Mouse (Mus musculus): ENCODE results near the gene Sh2b1.
"Not testable (repeated sequence)": the region's sequence is repeated elsewhere in the genome, so short reads cannot be mapped to it uniquely, and the experiment has no call there.

The Sh2b1 gene

GRCm38 (mm10) chr7:126474993-126475581 is at the start of gene Sh2b1:
Gene Sh2b1 (minus strand): TSS chr7:126475424.
- DNase-seq (ENCODE audit: low spot score) = no peak

GRCm38 (mm10) chr7:126523316-126523715 is 48.1 kb upstream of the Sh2b1 start:
- no peak for DNase-seq (ENCODE audit: low spot score)

- DNase-seq (ENCODE audit: low spot score) = no peak
Observed at GRCm38 (mm10) chr7:126519513-126519912, 44.3 kb upstream of the Sh2b1 start.

GRCm38 (mm10) chr7:126518261-126518941 is 43.2 kb upstream of the Sh2b1 start:
- DNase-seq (ENCODE audit: low spot score) = no peak

- no peak for DNase-seq (ENCODE audit: low spot score)
Observed at GRCm38 (mm10) chr7:126511287-126511686, 36.1 kb upstream of the Sh2b1 start.

GRCm38 (mm10) chr7:126507126-126507778 is 32.0 kb upstream of the Sh2b1 start:
- DNase-seq (ENCODE audit: low spot score) = no peak

GRCm38 (mm10) chr7:126504913-126505312 is 29.7 kb upstream of the Sh2b1 start:
- no peak for DNase-seq (ENCODE audit: low spot score)

- peak; percentile 98 for DNase-seq (ENCODE audit: low spot score)
Observed at GRCm38 (mm10) chr7:126503273-126503878, 28.2 kb upstream of the Sh2b1 start, which contains the start of gene Atxn2l. Gene Atxn2l (minus strand): TSS chr7:126503437.

- DNase-seq (ENCODE audit: low spot score) = no peak
Observed at GRCm38 (mm10) chr7:126502751-126503150, 27.5 kb upstream of the Sh2b1 start.

GRCm38 (mm10) chr7:126502023-126502741 is 27.0 kb upstream of the Sh2b1 start:
- DNase-seq (ENCODE audit: low spot score) = peak; percentile 66

- no peak for DNase-seq (ENCODE audit: low spot score)
Observed at GRCm38 (mm10) chr7:126501684-126502022, 26.4 kb upstream of the Sh2b1 start.

- no peak for DNase-seq (ENCODE audit: low spot score)
Observed at GRCm38 (mm10) chr7:126499416-126499815, 24.2 kb upstream of the Sh2b1 start.

- no peak for DNase-seq (ENCODE audit: low spot score)
Observed at GRCm38 (mm10) chr7:126497966-126498365, 22.7 kb upstream of the Sh2b1 start.

- no peak for DNase-seq (ENCODE audit: low spot score)
Observed at GRCm38 (mm10) chr7:126496475-126496874, 21.3 kb upstream of the Sh2b1 start.

GRCm38 (mm10) chr7:126494120-126494519 is 18.9 kb upstream of the Sh2b1 start:
- DNase-seq (ENCODE audit: low spot score) = no peak

GRCm38 (mm10) chr7:126491973-126492372 is 16.7 kb upstream of the Sh2b1 start:
- no peak for DNase-seq (ENCODE audit: low spot score)

- DNase-seq (ENCODE audit: low spot score) = no peak
Observed at GRCm38 (mm10) chr7:126491005-126491404, 15.8 kb upstream of the Sh2b1 start.

- not testable (repeated sequence) for DNase-seq (ENCODE audit: low spot score)
Observed at GRCm38 (mm10) chr7:126487617-126488385, 12.6 kb upstream of the Sh2b1 start.

GRCm38 (mm10) chr7:126487052-126487483 is 11.8 kb upstream of the Sh2b1 start, which contains the start of gene Tufm:
Gene Tufm (plus strand): TSS chr7:126487361.
- peak; percentile 80 for DNase-seq (ENCODE audit: low spot score)

- no peak for DNase-seq (ENCODE audit: low spot score)
Observed at GRCm38 (mm10) chr7:126482392-126482871, 7.2 kb upstream of the Sh2b1 start.

- no peak for DNase-seq (ENCODE audit: low spot score)
Observed at GRCm38 (mm10) chr7:126481699-126482098, 6.5 kb upstream of the Sh2b1 start.

All from urinary bladder, postnatal 10 days (tissue).